Mouse (Mus musculus): Measurements from ENCODE around the gene Nol6. TPM values are rescaled to one million over a fixed set of nuclear protein-coding genes. Genes with fewer than 3 reads are reported as not detected.

Gene Nol6
- polyA plus RNA-seq, 1 experiment from 2014 or later = 45.0 TPM

DNA sequence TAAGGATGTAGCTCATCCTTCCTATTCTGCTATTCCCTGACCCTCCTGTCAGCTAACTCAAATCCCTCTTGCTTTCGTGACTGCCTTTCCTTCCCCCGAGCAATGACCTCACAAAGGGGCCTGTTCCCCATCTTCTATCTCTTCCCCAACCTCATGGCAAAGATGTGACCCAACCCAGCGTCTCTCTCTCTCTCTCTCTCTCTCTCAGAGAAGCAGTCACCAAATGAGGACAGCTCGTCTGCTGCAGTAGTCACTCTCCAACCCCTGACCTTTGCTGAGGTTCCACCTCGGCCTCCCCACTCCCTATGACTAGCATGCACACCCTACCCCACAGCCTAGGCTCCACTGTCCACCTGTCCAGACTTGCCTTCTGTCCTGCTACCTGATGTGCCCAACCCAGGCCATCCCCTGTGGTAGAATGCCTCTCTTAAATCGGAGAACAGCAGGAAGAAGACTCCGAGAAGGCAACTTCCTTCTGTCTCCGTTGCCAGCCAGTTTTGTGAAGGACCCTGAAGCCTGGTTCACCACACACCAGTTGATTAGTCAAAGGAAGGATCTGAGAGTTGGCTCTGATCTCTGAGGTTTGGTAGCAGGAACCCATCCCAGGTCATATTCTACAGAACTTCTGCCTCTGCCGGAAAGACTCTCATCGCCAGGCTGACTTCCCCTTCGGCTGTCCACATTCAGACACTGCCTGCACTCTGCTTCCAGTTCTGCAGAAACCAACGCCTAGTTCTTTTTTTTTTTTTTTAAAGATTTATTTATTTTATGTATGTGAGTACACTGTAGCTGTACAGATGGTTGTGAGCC, 51.0 kb downstream of the Nol6 start:
- Histone ChIP-seq H3K4me2 (no peak overlapping the region), H3K4me1 (replicated peaks) (no peaks in the 10 kb centered on the region), H3K9me3 (no peaks in the 10 kb centered on the region), H3K9ac (no peak overlapping the region), H3K27ac (replicated peaks) (no peak overlapping the region), H3K27me3 (no peaks in the 10 kb centered on the region), H3K36me3 (no peaks in the 10 kb centered on the region), H3K4me3 (no peak overlapping the region)
- WGBS = 82% methylated on average over 12 of the region's 12 CpGs
- no peak for ATAC-seq (ENCODE audit: low FRiP score, low read depth)

GRCm38 (mm10) chr4:41071500-41072429, 52.5 kb downstream of the Nol6 start:
- H3K9me3 ChIP-seq = no peaks in the 10 kb centered on the region
- no peak overlapping the region for H3K4me3 ChIP-seq
- H3K27ac ChIP-seq (replicated peaks) = no peak overlapping the region
- H3K4me2 ChIP-seq = no peak overlapping the region
- peak; percentile 45; the same call in 1 of the 2 replicates for ATAC-seq (ENCODE audit: low FRiP score, low read depth)
- no peaks in the 10 kb centered on the region for H3K4me1 ChIP-seq (replicated peaks)
- WGBS = 67% methylated on average over 14 of the region's 14 CpGs
- H3K27me3 ChIP-seq = no peaks in the 10 kb centered on the region
- no peak overlapping the region for H3K9ac ChIP-seq
- no peaks in the 10 kb centered on the region for H3K36me3 ChIP-seq

- H3K4me1 ChIP-seq (replicated peaks) = no peaks in the 10 kb centered on the region
- no peaks in the 10 kb centered on the region for H3K36me3 ChIP-seq
- 88% methylated on average over 4 of the region's 4 CpGs for WGBS
- no peaks in the 10 kb centered on the region for H3K9me3 ChIP-seq
- no peak overlapping the region for H3K4me3 ChIP-seq
- no peak overlapping the region for H3K9ac ChIP-seq
- H3K27me3 ChIP-seq = no peaks in the 10 kb centered on the region
- H3K4me2 ChIP-seq = no peak overlapping the region
- H3K27ac ChIP-seq (replicated peaks) = no peak overlapping the region
- no peak for ATAC-seq (ENCODE audit: low FRiP score, low read depth)
Observed at GRCm38 (mm10) chr4:41065196-41065595, 59.1 kb downstream of the Nol6 start.

Other genes with a start within 250 kb of the Nol6 start
- not detected in 2 replicates for gene Spink4, start 204.4 kb downstream of the Nol6 start, polyA plus RNA-seq (2015; fragmentation: Nextera tagmentation; extraction: Ambion mirVana)
- gene Bag1, start 176.2 kb downstream of the Nol6 start, polyA plus RNA-seq (2015; fragmentation: Nextera tagmentation; extraction: Ambion mirVana) = 181 and 203 TPM in 2 replicates
- 150 and 157 TPM in 2 replicates for gene Chmp5, start 176.0 kb downstream of the Nol6 start, polyA plus RNA-seq (2015; fragmentation: Nextera tagmentation; extraction: Ambion mirVana)
- gene Nfx1, start 153.5 kb downstream of the Nol6 start, polyA plus RNA-seq (2015; fragmentation: Nextera tagmentation; extraction: Ambion mirVana) = 100 and 106 TPM in 2 replicates
- gene Aqp7, start 76.3 kb downstream of the Nol6 start, polyA plus RNA-seq (2015; fragmentation: Nextera tagmentation; extraction: Ambion mirVana) = not detected in 2 replicates
- gene Aqp3, start 26.3 kb downstream of the Nol6 start, polyA plus RNA-seq (2015; fragmentation: Nextera tagmentation; extraction: Ambion mirVana) = 0.30 and 0.46 TPM in 2 replicates
- 57.9 and 58.5 TPM in 2 replicates for gene Ube2r2, start 11.3 kb upstream of the Nol6 start, polyA plus RNA-seq (2015; fragmentation: Nextera tagmentation; extraction: Ambion mirVana)
- gene Ubap2, start 150.7 kb upstream of the Nol6 start, polyA plus RNA-seq (2015; fragmentation: Nextera tagmentation; extraction: Ambion mirVana) = 53.6 and 57.5 TPM in 2 replicates
- gene Dcaf12, start 190.4 kb upstream of the Nol6 start, polyA plus RNA-seq (2015; fragmentation: Nextera tagmentation; extraction: Ambion mirVana) = 74.5 and 76.6 TPM in 2 replicates
- 63.4 and 69.5 TPM in 2 replicates for gene Ubap1, start 224.5 kb upstream of the Nol6 start, polyA plus RNA-seq (2015; fragmentation: Nextera tagmentation; extraction: Ambion mirVana)

Data from hindbrain, embryonic 15.5 days (tissue).